Mouse (Mus musculus) MEL (cell line): ENCODE measurements at regions not wholly inside any gene's neighbourhood (a gene's known extent, or its start where the extent isn't known, plus 50 kb on each side); places are given as distances from the start of the nearest gene placed in this dataset.

Experiments used
- CTCF ChIP-seq, 3 experiments: IDR thresholded peaks in 2 of 3; conservative IDR thresholded peaks in 1 of 3; 2 replicates each; pipeline ENCODE4 v1.5.1; 2011 to 2012; ENCODE audit warnings: low read length in 3 of 3, low read depth in 2 of 3, mild to moderate bottlenecking in 2 of 3, improper control_type of control experiment in 1 of 3, inconsistent platforms in 1 of 3, mixed read lengths in 1 of 3, moderate library complexity in 1 of 3; ENCODE audit not compliant: control insufficient read depth in 1 of 3, insufficient read depth in 1 of 3, poor library complexity in 1 of 3, severe bottlenecking in 1 of 3
- ETS1 ChIP-seq: IDR thresholded peaks from 2 replicates; pipeline ENCODE4 v1.6.1; 2012; ENCODE audit warnings: low read depth, mild to moderate bottlenecking, inconsistent platforms, low read length, improper control_type of control experiment, moderate library complexity
- ZKSCAN1 ChIP-seq: IDR thresholded peaks from 2 replicates; pipeline ENCODE4 v1.6.1; 2012; ENCODE audit warnings: low read depth, mild to moderate bottlenecking, inconsistent platforms, low read length, improper control_type of control experiment, moderate library complexity

- no peak for TF ChIP-seq CTCF (IDR thresholded peaks at IDR 0.05 in 2 of 3, conservative IDR thresholded peaks at IDR 0.05 in 1 of 3; ENCODE audit: control insufficient read depth in 1 of 3, insufficient read depth in 1 of 3, low read depth in 2 of 3, low read length in 3 of 3, poor library complexity in 1 of 3, severe bottlenecking in 1 of 3)
- no peak for TF ChIP-seq ETS1
- TF ChIP-seq ZKSCAN1 = no peak
Observed at GRCm38 (mm10) chr17:75618514-75618913, 66.8 kb upstream of the Fam98a start.
